Mouse (Mus musculus) myocyte (in vitro differentiated cells): ENCODE measurements around the gene Rapgef4.

Experiments
- MYOD1 ChIP-seq, 3 experiments: IDR thresholded peaks; one replicate each; pipeline ENCODE4 v1.6.1; 2011; ENCODE audit warnings: control low read depth in 2 of 3, low read depth in 2 of 3, mild to moderate bottlenecking in 2 of 3, moderate library complexity in 1 of 3; ENCODE audit not compliant: insufficient read length in 2 of 3, control insufficient read depth in 1 of 3
- POLR2A ChIP-seq: IDR thresholded peaks from one replicate; pipeline ENCODE4 v1.6.1; 2011; ENCODE audit warnings: low read depth, mild to moderate bottlenecking, control low read depth, moderate library complexity; ENCODE audit not compliant: insufficient read length
- TCF12 ChIP-seq: IDR thresholded peaks from one replicate; pipeline ENCODE4 v1.6.1; 2011; ENCODE audit warnings: mild to moderate bottlenecking, control low read depth; ENCODE audit not compliant: poor library complexity, insufficient read depth, severe bottlenecking
- USF1 ChIP-seq: IDR thresholded peaks from one replicate; pipeline ENCODE4 v1.6.1; 2011; ENCODE audit warnings: low read depth, mild to moderate bottlenecking, control low read depth, moderate library complexity

DNA sequence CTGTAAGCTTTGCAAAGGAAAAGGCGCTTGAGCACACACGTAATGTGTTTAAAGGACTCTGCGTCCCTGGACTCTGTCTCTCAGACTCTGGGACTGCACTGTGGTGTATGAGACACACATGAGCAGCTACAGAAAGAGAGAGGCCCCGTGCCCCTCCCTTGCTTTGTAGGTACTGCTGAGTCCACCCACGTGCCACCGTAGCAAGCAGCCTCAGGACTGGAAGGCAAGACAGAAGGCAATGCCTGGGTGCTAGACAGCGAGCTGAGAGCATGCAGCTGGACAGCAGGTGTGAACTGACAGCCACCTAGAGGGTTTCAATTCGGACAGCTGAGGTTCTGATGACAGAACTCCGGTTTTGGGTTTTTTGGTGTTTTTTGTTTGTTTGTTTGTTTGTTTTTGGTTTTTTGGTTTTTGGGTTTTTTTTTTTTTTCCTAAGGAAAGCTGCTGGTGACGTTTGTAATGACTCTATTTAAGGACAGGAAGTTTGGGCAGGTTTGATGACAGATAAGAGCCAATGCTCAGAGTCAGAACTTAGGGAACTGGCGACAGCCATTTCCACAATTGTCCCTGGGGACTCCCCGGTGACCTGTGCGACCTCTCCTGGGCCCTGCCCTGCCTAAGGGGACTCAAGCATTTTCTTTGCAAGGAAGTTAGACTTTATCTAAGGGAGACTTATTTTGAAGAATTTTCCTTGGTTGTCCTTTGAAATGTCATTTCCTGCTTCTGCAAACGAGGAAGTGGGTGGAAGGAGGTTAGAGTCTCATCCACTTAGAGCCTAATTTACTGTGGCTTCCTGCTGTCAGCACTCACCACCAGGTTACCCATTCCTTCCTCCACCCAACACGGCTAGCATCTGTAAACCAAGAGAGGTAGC is 136.3 kb downstream of the Rapgef4 start:
- TF ChIP-seq MYOD1 (IDR thresholded peaks at IDR 0.05; ENCODE audit: control insufficient read depth in 1 of 3, insufficient read length in 2 of 3, low read depth in 2 of 3) (no peak), TCF12 (no peak), POLR2A (no peak), USF1 (no peak)
